Mouse (Mus musculus) ES-CJ7 (cell line): ENCODE measurements around the gene Cct4.

ENCODE experiments used
- DNase-seq: peaks from one replicate; pipeline ENCODE4 v3.0.0; 2011; ENCODE audit warnings: low read depth, low spot score

Cct4 gene

DNA sequence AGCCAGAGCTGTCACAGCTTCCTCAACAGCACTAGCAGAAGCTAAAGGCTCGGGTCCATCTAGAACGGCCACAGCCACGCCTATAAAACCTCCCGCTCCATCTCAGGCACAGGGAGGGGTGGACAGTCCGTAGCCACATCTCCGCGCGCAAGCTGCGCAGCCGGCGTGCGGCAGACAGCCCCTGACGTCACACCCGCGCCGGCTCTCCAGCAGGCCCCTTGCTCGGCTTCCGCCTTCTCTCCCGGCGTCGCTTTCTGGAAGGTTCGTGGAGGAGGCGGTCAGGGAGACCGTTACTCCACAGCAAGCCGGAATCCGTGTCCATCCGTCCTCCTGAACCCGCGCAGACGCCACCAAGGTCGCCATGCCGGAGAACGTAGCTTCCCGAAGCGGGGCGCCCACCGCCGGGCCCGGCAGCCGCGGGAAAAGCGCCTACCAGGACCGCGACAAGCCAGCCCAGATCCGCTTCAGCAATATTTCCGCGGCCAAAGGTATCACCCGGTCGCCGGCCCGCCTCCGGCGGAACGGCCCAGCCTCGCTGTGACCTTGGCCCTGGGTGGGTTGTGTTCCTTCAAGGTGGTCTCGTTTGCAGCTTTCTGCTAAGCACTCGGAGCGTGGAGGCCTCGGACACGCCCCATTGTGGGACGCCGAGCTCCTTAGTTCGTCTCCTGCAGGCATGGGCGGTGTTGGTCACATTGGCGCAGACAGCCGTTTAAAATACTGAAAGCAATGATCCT is at the start of gene Cct4:
Gene Cct4 (plus strand): TSS at position 127 of the 734 bp plus-strand sequence.
- DNase-seq: peak; percentile 90

DNA sequence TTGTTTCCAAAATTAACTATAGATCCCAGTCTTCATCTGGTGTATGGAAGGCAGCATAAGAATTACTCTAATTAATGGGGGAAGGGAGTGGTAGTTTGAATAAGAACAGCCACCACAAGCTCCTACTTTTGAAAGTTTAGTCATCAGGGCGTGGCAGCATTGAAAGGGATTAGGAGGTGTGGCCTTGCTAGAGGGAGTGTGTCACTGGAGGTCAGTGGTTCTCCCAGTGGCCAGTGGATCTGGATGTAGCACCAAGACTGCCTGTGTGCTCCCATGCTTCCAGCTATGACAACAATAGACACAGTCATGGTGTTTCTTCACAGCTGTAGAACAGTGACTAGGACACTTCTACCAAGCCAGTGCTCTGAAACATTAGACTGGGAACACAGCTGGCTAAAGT is 41.2 kb upstream of the Cct4 start:
- DNase-seq: peak; percentile 88

DNA sequence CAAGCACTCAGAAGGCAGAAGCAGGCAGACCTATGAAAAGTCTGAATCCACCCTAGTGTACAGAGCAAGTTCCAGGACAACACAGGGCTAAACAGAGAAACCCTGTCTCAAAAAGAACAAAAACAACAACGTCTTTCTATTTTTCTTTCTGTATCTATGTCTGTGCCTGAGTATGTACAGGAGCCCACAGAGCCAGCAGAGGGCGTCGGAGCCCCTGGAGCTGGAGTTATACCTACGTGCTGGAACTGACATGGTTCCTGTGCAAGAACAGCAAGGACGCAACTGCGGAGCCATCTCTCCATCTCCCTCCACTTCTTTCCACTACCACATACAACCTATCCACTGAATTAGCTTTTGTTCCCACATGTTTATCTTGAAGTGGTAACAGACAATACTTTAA is 40.2 kb upstream of the Cct4 start:
- peak; percentile 79 for DNase-seq

DNA sequence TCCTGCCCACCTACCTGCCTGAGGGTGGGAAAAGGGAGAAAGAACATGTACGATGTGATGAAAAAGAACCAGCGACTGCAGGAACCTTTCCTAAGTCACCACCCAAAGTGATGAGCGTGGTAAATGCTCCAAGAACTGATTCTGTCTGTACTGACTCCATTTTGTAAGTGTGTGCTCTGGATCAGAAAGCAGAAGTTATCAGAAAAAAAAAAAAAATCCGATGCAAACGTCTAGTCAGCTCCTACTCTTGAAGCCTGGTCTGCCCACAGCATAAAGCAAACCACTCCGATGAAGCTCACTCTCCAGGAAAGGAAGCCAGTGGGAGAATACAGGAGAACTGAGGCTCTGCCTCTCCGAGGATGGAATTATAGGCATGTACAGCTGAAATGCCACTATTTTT is 37.7 kb upstream of the Cct4 start:
- no peak for DNase-seq

DNA sequence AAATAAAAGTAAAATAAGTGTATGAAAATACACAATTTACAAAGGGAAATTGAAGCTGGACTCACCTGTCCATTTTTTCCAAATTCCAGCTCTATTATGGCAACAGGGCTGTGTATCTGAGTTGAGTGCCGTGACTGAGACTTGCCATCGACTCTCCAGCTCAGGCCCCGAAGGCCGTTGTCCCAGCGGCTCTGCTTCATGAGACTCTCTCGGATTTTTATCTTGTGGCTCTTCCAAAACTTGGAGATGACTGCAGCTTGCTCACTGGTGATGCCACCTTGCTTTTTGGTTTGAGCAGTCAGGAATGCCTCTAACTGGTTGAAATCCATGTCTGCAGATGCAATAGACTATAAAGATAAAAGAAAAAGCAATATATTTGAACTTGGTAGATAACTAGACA is 34.0 kb upstream of the Cct4 start:
- no peak for DNase-seq

DNA sequence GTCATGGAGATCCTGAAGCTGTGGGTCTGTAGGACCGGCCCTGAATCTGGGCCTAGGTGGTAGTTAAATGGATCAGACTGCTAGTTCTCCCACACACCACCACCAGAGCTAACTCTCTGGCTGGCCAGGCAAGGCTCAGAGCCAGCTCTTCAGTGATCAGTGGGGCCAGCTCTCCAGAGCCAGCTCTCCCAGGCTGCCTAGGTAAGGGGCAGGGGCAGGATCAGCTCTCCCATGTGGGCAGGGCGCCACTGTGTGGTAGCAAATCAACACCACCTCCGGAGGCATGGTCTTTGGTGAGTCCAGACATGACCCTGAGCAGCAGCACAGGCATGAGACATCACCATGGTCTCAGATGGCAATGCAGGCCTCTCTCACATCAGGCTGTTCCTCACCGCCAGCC is 33.5 kb upstream of the Cct4 start:
- DNase-seq: peak; percentile 85

DNA sequence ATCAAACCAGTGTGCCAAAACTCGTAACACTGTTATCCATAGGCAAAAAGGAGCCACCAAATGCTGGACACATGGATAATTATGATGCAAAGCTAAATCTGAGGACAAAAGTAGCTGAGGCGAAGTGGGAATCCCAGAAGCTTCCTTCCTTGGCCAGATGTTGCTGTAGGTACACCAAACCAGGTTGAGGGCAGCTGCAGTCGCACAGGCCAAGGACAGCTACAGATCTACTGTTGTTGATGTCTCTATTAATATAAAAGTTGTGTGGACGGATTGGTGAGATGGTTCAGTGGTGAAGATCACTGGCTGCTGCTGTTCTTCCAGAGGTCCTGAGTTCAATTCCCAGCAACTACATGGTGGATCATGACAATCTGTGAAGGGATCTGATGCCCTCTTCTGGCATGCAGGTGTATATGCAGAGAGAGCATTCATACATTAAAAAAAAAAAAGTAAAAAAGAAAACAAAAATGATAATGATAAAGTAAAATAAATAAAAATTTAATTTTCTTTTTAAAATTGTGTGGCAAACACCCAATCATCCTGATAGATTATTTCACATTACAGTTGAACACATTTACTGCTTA is 32.4 kb upstream of the Cct4 start:
- DNase-seq: no peak

DNA sequence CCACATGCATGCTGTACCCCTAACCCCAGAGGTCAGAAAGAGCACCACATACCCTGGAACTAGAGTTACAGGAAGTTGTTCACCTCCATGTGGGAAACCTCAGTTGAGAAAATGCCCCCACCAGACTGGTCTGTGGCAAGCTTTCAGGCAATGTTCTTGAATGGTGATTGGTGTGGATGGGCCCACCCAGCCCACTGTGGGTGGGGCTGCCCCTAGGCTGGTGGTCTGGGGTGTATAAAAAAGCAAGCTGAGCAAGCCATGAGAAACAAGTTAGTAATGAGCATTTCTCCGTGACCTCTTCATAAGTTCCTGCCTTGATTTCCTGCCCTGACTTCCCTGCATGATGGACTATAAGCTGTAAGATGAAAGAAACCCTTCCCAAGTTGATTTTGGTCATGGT is 28.2 kb upstream of the Cct4 start:
- no peak for DNase-seq

DNA sequence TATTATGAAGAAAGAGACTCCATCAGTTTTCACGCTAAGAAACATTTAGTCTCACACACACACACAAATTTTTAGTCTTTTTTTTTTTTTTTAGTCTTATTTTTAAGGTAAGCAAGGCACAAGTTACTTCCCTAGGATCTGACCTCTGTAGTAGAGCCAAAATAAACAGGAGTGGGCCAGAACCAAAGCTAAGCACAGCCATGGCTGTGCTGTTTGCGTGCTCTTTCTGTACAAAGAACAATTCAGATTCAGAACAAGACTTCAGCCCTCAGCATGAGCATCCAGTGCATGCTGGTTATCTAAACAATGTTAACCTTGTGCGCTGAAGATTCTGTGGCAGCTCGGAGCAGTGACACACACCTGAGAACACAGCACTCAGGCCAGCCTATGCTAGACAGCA is 25.9 kb upstream of the Cct4 start:
- DNase-seq: no peak

DNA sequence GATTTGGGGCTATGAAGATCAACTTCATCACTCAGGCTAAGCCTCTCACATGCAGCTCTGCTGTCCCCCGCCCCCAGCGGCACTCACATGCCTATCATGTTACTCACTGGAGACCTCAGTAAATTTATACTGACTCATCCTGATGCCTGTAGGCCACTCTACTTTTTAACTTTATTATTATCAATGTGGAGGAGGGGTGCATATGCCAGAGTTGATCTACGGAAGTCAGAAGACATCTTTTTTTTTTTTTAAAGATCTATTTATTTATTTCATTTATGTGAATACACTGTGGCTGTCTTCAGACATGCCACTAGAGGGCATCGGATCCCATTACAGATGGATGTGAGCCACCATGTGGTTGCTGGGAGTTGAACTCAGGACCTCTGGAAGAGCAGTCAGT is 24.8 kb upstream of the Cct4 start:
- no peak for DNase-seq

DNA sequence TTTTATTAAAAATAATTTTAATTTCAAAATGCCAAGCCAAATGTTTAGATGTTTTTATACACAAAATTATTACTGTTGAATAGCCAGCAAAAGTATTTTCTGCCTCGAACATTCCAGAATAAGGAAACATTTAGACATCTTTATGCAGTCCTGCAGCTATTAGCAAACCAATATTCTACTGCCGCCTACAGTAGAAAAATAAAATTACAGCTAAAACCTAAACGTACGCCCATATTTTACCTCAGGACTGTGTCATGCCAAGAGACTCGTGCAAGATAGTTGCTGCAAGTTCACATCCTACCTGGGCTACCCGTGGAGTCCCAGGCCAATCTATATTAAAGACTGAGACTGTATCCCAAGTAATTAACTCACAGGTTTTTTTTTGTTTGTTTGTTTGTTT is 20.8 kb upstream of the Cct4 start:
- peak; percentile 60 for DNase-seq

DNA sequence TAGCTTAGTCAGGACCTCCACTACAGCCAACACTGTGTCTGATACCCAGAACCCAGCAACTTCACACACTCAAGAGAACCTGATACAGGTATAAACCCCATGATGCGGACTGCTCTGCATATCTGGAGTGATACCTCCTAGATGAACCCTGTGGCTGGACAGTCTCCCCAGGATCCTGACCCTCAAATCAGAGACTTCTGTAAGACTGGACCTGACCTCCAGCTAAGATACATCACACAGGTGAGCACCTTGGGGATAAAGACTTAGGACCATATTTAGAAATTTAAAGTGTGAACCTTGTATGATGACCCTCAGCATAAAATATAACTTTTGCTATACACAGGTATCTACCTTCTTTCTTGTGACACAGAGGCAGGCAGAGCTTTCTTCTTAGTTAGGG is 19.8 kb upstream of the Cct4 start:
- DNase-seq: no peak

DNA sequence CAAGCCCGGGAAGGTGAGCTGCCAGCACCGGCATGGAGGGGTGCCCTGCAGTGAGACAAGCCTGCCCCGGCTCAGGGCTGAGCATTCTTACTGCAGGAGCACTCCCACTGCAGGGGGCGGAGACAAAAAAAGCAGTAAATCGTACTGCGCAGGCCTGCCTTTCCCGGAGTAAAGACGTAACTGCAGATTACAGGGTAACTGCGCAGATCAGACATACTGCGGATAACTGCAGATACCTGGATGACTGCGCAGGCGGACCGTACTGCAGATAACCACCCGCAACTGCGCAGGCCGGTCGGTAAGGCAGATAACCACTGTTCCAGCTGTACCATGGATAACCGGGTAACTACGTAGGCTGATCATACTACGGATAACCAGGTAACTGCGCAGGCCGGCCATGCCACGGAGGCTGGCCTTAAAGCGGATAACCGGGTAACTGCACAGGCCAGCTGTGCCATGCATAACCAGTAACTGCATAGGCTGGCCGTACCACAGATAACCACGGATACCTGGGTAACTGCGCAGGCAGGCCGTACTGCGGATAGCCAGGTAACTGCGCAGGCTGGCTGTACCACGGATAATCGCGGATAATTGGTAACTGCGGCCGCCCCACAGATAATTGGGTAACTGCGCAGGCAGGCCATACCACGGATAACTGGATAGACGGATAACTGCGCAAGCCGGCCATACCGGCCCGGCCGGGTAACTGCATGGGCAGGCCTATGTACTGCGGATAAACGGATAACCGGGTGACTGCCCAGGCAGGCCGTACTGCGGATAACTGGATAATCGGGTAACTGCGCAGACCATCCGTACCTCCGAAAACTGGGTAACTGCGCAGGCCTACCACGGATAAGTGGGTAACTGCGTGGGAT is 18.2 kb upstream of the Cct4 start, which contains the start of gene Zrsr1:
Gene Zrsr1 (plus strand): TSS at position 171 of the 875 bp plus-strand sequence.
- peak; percentile 94 for DNase-seq

DNA sequence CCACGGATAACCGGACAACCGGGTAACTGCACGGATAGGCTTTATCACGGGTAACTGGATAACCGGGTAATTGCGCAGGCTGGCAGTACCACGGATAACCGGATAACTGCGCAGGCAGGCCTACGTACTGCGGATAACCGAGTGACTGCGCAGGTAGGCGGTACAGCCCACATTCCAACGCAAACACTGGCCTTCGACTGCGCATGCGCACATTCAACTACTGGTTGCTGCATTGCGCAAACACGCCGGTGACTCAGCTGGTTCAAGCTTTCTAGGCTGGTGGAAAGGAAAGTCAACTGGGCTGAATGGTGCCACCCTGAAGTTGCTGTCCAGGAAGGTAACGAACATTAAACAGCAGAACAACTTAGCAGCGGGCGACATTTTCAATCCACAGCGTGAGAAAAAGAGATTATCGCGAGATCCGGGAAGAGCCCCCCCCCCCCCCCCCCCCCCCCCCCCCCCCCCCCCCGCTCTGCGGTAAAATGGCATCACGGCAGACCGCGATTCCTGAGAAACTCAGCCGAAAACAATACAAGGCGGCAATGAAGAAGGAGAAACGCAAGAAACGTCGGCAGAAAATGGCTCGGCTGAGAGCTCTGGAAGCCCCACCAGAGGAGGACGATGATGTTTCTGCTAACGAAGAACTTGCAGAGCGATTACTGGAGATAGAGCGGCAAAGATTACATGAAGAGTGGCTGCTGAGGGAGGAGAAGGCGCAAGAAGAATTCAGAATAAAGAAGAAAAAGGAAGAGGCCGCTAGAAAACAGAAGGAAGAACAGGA is 17.4 kb upstream of the Cct4 start:
- peak; percentile 93 for DNase-seq

DNA sequence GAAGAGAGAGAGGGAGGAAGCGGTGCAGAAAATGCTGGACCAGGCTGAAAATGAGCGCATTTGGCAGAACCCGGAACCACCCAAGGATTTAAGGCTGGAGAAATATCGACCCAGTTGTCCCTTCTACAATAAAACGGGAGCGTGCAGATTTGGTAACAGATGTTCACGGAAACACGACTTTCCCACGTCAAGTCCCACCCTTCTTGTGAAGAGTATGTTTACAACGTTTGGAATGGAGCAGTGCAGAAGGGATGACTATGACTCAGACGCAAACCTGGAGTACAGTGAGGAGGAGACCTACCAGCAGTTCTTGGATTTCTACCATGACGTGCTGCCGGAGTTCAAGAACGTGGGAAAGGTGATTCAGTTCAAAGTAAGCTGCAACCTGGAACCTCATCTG is 16.7 kb upstream of the Cct4 start:
- DNase-seq: no peak

DNA sequence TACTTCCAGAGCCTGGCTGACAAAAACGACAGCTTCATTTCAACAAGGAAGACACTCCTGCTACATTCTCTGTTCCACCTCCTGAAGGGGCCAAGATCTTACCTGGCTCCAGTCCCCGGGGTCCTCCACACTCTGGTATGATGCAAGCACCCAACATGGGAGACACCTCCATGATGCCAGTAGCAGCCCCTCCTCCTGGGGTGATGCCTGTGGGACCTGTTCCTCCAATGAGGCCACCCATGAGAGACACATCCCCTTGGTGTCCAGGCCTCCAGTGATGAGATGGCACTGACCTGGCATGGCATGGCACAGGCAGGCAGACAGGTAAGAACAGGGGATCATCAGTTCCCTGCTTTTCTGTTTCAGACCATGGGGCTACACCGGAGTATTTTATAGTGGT is 12.1 kb upstream of the Cct4 start:
- DNase-seq: no peak

DNA sequence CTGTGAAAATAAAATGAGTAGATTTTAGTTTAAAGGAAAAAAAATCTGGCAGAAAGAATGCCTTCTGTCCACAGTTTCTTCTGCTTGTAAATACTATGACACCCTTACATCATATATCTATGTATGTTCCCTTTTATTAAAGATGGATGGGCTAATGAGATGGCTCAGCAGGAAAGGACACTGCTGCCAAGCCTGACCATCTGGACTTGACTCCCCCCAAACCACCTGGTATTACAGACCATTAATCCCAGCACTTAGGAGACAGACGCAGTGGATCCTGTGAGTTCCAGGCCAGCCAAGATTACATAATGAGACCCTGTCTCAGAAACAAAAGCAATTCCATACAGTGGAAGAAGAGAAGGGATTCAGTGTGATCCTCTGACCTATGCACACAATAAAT is 11.6 kb upstream of the Cct4 start:
- no peak for DNase-seq

DNA sequence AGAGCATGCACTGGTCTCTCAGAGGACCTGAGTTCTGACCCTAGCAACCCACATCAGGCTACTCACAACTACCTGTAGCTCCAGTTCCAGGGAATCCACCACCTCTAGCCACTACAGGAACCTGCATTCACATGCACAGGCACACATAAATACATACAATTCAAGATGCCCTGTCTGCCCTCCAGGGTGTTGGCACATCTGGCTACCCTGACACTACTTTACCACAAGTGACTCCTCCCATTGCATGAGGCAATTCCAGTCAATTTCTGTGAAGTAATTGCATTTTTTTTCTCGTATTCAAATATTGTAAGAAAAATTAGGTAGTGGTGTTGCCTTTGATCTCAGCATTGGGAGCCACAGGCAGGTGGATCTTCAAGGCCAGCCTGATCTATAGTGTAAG is 11.1 kb upstream of the Cct4 start:
- no peak for DNase-seq

DNA sequence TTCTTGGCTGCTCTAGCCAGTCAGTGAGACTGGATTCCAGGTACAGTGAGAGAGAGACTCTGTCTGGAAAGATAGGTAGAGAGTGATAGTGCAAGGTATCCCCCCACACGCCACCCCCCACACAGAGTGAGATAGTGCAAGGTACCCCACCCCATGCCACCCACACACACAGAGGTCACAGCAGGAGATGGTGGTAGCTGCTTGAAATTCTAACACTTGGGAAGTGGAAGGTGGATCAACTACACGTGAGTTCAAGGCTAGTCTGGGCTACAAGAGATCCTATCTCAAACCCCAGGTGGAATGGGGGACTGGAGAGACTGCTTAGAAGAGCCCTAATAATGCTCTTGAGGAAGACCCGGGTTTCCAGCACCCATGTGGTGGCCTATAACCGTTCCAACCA is 9.3 kb upstream of the Cct4 start:
- DNase-seq: no peak

DNA sequence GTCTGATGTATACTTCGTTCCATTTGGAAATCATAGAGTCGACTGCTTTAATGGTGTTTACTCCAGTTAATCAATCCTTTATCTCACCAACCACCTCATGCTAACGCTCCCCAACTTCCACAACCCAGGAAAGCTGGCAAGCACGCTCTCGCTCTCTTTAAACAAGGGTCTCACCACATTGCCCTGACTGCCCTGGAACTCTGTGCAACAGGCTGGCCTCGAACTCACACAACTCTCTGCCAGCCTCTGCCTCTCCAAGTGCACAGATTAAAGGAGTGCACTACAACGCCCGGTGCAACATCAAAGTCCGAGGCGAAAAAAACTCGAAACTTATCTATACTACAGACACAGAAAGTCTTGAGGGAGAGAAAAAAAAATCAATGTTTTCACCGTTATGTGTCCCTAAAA is 8.8 kb upstream of the Cct4 start:
- peak; percentile 28 for DNase-seq

DNA sequence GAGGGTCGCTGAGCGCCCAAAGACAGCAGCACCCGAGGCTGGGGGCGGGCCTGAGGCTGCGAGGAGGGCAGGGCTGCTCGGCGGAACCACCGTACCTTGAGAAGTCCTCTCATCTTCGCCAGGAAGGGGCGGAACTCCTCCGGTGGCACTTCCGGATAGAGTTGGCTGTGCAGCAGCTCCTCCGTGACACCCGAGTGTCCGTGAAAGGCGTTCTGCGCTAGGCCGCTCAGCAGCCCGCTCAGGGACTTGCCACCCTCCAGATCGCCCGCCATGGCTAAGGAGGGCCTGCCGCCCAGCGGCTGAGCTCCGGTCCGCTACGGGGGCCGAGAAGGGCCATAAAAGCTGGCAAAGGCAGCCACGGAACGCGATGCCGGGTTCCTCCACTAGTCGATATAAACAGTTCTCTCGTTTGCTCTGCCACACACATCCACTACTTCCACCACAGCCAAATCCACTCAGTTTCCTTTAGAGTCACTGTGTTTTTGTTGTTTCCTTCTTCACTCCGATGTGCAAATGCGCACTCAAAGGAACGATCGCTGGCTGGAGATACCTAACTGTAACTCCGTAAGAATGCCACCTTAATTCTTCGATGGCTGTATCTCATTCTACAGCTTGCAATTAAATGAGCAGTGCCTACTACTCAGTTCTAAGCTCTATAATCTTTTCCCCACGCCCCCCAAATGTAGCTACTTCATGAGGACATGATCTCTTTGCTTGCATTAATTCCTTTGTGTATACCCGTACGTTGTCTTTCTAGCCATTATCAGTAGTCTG is 8.1 kb upstream of the Cct4 start, which contains the start of the genes Gm28048 and Commd1:
Gene Gm28048 (minus strand): TSS at position 107 of the 774 bp plus-strand sequence.
Gene Commd1 (minus strand): TSS at position 399 of the 774 bp plus-strand sequence.
- peak; percentile 94 for DNase-seq
